Mouse (Mus musculus) hindbrain, embryonic 13.5 days (tissue): ENCODE measurements at regions not wholly inside any gene's neighbourhood (a gene's known extent, or its start where the extent isn't known, plus 50 kb on each side); places are given as distances from the start of the nearest gene placed in this dataset.
A peak's percentile ranks its signal among the peaks of the same experiment; 100 is the strongest.

Source experiments
- ATAC-seq: fragments of 200-750 bp; cut with Nextera tagmentation; 2 replicates; pipeline ENCODE4 v1.8.0; 2017; ENCODE audit warnings: moderate TSS enrichment; ENCODE audit not compliant: low FRiP score
- H3K27ac ChIP-seq: fragments of 300-500 bp; sonication (generic); 2 replicates; pipeline ENCODE4 v1.5.1; 2015; ENCODE audit warnings: inconsistent platforms, mild to moderate bottlenecking, moderate library complexity
- H3K27me3 ChIP-seq: fragments of 300-500 bp; sonication (generic); 2 replicates; pipeline ENCODE4 v1.6.1; 2015; ENCODE audit warnings: mild to moderate bottlenecking, inconsistent platforms
- H3K36me3 ChIP-seq: fragments of 300-500 bp; sonication (generic); 2 replicates; pipeline ENCODE4 v1.6.1; 2015; ENCODE audit warnings: mild to moderate bottlenecking, inconsistent platforms
- H3K4me1 ChIP-seq: fragments of 300-500 bp; sonication (generic); replicated peaks from 2 replicates; pipeline ENCODE4 v1.6.1; 2015; ENCODE audit warnings: inconsistent platforms
- H3K4me2 ChIP-seq: fragments of 300-500 bp; sonication (generic); 2 replicates; pipeline ENCODE4 v1.6.1; 2015; ENCODE audit warnings: inconsistent platforms, mild to moderate bottlenecking, moderate library complexity
- H3K4me3 ChIP-seq: fragments of 300-500 bp; sonication (generic); 2 replicates; pipeline ENCODE4 v1.5.1; 2015; ENCODE audit warnings: mild to moderate bottlenecking, inconsistent platforms
- H3K9ac ChIP-seq: fragments of 300-500 bp; sonication (generic); 2 replicates; pipeline ENCODE4 v1.6.1; 2015; ENCODE audit warnings: mild to moderate bottlenecking, inconsistent platforms
- H3K9me3 ChIP-seq: fragments of 300-500 bp; sonication (generic); 2 replicates; pipeline ENCODE4 v1.6.1; 2016; ENCODE audit warnings: inconsistent platforms
- WGBS: fragments of 180-500 bp; shearing (Covaris S2); methylation state at CpG from one replicate; pipeline ENCODE4 v1.1.7; 2015; 5-methylcytosine and 5-hydroxymethylcytosine counted together

DNA sequence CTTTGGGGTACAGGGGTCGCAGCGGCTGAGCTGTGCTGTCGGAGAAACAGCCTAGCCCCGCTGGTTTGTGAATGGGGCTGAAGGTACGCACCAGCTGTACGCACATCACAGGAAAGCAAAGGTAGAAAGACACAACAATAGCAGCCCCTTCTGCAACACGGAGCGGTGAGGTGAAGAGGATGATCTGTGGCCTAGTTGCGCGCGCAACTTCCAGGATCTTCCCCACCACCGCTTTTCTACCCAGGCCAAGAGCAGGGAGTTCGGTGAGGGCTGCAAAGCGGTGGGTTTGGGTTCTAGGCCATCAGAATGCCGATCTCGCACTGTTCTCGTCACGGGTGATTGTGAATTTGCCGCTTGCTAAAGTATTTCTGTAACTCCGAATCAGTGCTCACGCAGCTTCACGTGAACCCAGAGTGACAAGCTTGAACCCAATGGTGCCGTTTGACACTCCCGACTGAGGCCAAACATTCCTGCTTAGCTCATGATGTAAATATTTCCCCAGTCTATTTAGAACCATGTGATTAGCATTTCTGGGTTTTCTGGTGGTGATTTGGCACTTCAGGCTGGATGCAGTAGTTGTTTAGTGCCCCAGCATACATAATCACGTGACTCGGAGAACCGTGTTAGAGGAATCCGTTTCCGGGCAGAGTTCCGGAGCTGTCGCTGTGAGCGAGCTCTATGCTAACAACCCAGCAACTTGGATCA is 54.7 kb downstream of the Cryaa start:
- Histone ChIP-seq H3K27me3 (no peaks in the 10 kb centered on the region), H3K9ac (no peak overlapping the region), H3K4me2 (no peak overlapping the region), H3K27ac (no peak overlapping the region), H3K4me3 (no peak overlapping the region), H3K36me3 (no peaks in the 10 kb centered on the region), H3K9me3 (no peaks in the 10 kb centered on the region), H3K4me1 (0 out of 2 replicates have a peak, but pooled peaks cover 7% of the 10 kb centered on the region)
- ATAC-seq, result no peak
- 92% methylated on average over 32 of the region's 32 CpGs for WGBS

DNA sequence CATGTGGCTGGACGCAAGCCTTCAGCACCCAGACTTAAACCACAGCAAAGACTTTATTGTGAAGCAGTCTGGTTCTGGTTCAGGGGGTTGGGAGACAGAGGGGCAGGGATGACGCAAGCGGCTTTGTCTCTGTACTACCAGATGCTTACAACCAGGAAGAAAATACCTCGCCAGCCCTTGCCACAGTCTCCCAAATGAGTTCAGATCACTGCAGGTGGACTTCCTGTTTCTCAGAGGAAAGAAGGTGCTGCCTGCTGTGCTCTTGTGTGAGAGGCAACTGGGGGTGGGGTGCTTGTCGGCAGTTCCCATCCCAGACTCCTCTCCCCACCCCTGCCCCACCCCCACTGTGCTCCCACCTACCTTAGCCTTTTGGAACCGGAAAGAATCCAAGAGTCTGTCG is 56.9 kb downstream of the Cryaa start:
- 43% methylated on average over 7 of the region's 7 CpGs for WGBS
- ATAC-seq, result no peak

DNA sequence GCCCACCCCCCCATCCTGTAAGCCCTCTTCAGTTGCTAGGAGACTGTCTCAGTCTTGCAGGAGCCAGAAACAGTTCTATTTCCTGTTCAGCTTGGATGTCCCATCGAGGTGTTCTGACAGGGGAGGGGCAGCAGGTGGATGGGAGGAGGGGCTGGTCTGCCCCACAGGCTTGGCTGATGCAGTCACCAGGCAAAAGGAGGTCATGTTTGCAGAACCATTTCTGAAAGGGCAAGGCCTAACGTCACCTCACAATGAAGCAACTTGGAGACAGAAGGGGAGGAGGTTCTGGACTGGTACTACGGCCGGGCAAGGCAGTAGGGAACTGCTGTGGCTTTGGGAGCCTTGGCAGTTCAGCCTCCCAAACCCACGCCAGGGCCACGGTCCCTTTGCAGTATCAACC is 59.1 kb downstream of the Cryaa start:
- H3K36me3 ChIP-seq, result no peaks in the 10 kb centered on the region
- no peak overlapping the region for H3K4me2 ChIP-seq
- no peak for ATAC-seq
- H3K4me3 ChIP-seq, result no peak overlapping the region
- 84% methylated on average over 6 of the region's 6 CpGs for WGBS
- no peak overlapping the region for H3K9ac ChIP-seq
- no peaks in the 10 kb centered on the region for H3K4me1 ChIP-seq
- H3K9me3 ChIP-seq, result no peaks in the 10 kb centered on the region
- no peaks in the 10 kb centered on the region for H3K27me3 ChIP-seq
- no peak overlapping the region for H3K27ac ChIP-seq

More for the DNA sequence above, 56.9 kb downstream of the Cryaa start:
- no peaks in the 10 kb centered on the region for H3K27me3 ChIP-seq
- no peak overlapping the region for H3K4me3 ChIP-seq
- H3K4me1 ChIP-seq, result no peaks in the 10 kb centered on the region
- no peaks in the 10 kb centered on the region for H3K9me3 ChIP-seq
- H3K27ac ChIP-seq, result no peak overlapping the region
- no peak overlapping the region for H3K9ac ChIP-seq
- no peak overlapping the region for H3K4me2 ChIP-seq
- no peaks in the 10 kb centered on the region for H3K36me3 ChIP-seq

DNA sequence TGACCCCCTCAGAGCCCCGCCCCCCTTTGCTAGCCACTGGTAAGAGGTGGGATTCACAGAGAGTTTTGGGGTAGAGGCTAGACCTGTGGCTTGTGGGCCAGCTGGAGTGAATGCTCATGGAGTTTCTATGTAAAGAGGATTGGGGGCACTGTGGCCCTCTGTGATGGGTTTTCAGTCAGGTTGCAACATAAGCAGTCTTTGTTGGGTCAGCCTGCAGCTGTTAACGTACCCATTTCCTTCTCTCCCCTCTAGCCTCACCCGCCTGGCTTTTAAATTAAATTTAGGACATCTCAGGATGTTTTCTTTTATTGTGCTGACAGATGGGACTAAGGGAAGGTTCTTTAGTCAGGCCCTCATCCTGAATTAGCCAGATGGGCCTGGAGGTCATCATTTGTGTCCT is 60.6 kb downstream of the Cryaa start:
- no peak overlapping the region for H3K27ac ChIP-seq
- no peak overlapping the region for H3K4me2 ChIP-seq
- no peaks in the 10 kb centered on the region for H3K9me3 ChIP-seq
- no peak for ATAC-seq
- H3K27me3 ChIP-seq, result no peaks in the 10 kb centered on the region
- no peaks in the 10 kb centered on the region for H3K4me1 ChIP-seq
- no peak overlapping the region for H3K9ac ChIP-seq
- no peaks in the 10 kb centered on the region for H3K36me3 ChIP-seq
- H3K4me3 ChIP-seq, result no peak overlapping the region
- WGBS, result 65% methylated on average over 3 of the region's 3 CpGs

GRCm38 (mm10) chr17:31739586-31739985 is 62.0 kb downstream of the Cryaa start:
- no peak overlapping the region for H3K27ac ChIP-seq
- H3K9ac ChIP-seq, result no peak overlapping the region
- no peaks in the 10 kb centered on the region for H3K9me3 ChIP-seq
- no peaks in the 10 kb centered on the region for H3K27me3 ChIP-seq
- H3K4me3 ChIP-seq, result no peak overlapping the region
- H3K4me1 ChIP-seq, result no peaks in the 10 kb centered on the region
- no peaks in the 10 kb centered on the region for H3K36me3 ChIP-seq
- no peak overlapping the region for H3K4me2 ChIP-seq
- 55% methylated on average over 11 of the region's 11 CpGs for WGBS
- no peak for ATAC-seq

DNA sequence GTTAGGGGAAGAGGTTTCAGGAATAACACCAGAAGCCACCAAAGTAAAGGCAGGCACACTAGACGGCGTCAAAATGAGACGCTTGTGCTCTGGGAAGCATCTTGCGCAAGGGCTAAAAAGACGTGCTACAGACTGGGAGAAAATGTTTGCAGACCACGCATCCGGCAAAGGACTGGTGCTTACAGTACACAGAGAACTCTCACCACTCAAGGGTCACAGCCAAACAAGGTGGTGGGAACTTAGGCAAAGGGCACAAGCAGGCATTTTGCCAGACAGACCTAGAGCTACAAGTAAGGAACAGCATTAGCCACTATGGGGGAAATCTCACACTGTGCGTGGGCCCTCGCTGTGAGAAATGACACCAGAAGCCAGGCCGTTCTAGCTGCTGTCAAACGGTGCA is 62.5 kb downstream of the Cryaa start:
- Histone ChIP-seq H3K27ac (no peak overlapping the region), H3K36me3 (no peaks in the 10 kb centered on the region), H3K27me3 (no peaks in the 10 kb centered on the region), H3K9ac (no peak overlapping the region), H3K9me3 (no peaks in the 10 kb centered on the region), H3K4me1 (no peaks in the 10 kb centered on the region), H3K4me3 (no peak overlapping the region), H3K4me2 (no peak overlapping the region)
- WGBS, result 79% methylated on average over 11 of the region's 11 CpGs
- ATAC-seq, result no peak

GRCm38 (mm10) chr17:31743656-31744055 is 66.0 kb downstream of the Cryaa start:
- peaks cover 13% of the 10 kb centered on the region for H3K4me1 ChIP-seq
- H3K4me2 ChIP-seq, result no peak overlapping the region
- no peak for ATAC-seq
- no peaks in the 10 kb centered on the region for H3K36me3 ChIP-seq
- no peak overlapping the region for H3K27ac ChIP-seq
- H3K27me3 ChIP-seq, result no peaks in the 10 kb centered on the region
- WGBS, result 93% methylated on average over 4 of the region's 4 CpGs
- H3K9me3 ChIP-seq, result no peaks in the 10 kb centered on the region
- H3K4me3 ChIP-seq, result no peak overlapping the region
- no peak overlapping the region for H3K9ac ChIP-seq

DNA sequence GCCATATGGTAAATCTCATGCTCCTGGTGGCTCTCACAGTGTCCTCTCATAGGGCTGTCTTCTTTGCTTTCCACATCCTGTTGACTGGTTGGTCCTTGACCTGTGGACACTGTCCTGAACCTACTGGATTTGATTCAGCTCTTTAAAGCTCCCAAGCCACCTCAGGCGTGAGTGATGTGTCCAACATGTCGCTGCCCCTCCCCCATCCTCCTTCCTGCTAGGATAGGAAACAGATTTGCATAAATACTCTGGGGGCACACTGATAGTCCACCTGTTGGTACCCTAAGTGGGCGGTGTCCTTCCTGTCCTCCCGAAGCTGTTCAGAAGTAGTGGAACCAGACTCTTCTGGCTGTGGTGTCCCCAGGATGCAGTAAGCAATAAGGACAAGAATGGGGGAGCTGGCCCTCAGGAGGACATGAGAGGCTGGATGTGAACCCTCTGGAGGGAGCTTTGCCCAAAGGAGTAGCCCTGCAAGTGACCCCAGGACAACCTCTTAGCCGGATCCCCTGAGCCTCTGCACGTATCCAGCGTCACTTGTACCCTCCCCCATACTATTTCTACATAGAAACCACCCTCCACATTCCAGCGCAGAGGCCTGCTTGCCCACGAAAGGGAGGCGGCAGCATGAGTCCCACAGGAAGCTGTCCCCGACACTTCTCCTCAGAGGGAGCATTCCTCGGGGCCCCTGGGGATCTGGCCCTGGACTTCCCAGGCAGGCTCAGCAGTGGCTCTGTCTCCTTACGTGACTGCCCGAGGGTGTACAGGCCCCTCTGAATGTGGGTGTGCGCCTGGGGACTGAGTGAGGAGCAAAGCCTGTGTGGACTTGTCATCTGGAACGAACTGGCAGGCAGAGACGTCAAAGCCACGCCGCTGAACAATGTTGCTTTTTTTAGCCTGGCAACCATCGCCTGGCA is 68.8 kb downstream of the Cryaa start:
- 51% methylated on average over 20 of the region's 20 CpGs for whole genome bisulfite sequencing
- H3K9ac ChIP-seq, result peak overlapping the region; percentile 24; the same call in 1 of the 2 replicates
- no peak overlapping the region for H3K4me2 ChIP-seq

GRCm38 (mm10) chr17:31747563-31747962 is 70.0 kb downstream of the Cryaa start:
- Histone ChIP-seq H3K27me3 (peaks cover 2% of the 10 kb centered on the region; the same call in 1 of the 2 replicates), H3K9ac (no peak overlapping the region), H3K4me2 (no peak overlapping the region), H3K4me3 (no peak overlapping the region), H3K27ac (no peak overlapping the region), H3K9me3 (no peaks in the 10 kb centered on the region), H3K4me1 (peaks cover 13% of the 10 kb centered on the region), H3K36me3 (no peaks in the 10 kb centered on the region)
- no peak for ATAC-seq
- WGBS, result 89% methylated on average over 2 of the region's 2 CpGs

More for the DNA sequence above, 68.8 kb downstream of the Cryaa start:
- no peak overlapping the region for H3K4me3 ChIP-seq
- no peaks in the 10 kb centered on the region for H3K36me3 ChIP-seq
- H3K27me3 ChIP-seq, result peaks cover 2% of the 10 kb centered on the region; the same call in 1 of the 2 replicates
- no peak for ATAC-seq
- H3K27ac ChIP-seq, result no peak overlapping the region
- no peaks in the 10 kb centered on the region for H3K9me3 ChIP-seq
- H3K4me1 ChIP-seq, result peaks cover 13% of the 10 kb centered on the region

- WGBS, result 85% methylated on average over 2 of the region's 2 CpGs
- Histone ChIP-seq H3K4me2 (no peak overlapping the region), H3K27me3 (peaks cover 2% of the 10 kb centered on the region; the same call in 1 of the 2 replicates), H3K9me3 (no peaks in the 10 kb centered on the region), H3K36me3 (no peaks in the 10 kb centered on the region), H3K27ac (no peak overlapping the region), H3K4me1 (peaks cover 13% of the 10 kb centered on the region), H3K4me3 (no peak overlapping the region), H3K9ac (no peak overlapping the region)
- ATAC-seq, result no peak
These were observed 70.6 kb downstream of the Cryaa start for GRCm38 (mm10) chr17:31748158-31748557.

- H3K9me3 ChIP-seq, result no peaks in the 10 kb centered on the region
- no peak overlapping the region for H3K4me2 ChIP-seq
- H3K4me1 ChIP-seq, result peaks cover 13% of the 10 kb centered on the region
- no peak overlapping the region for H3K9ac ChIP-seq
- H3K27ac ChIP-seq, result no peak overlapping the region
- no peak overlapping the region for H3K4me3 ChIP-seq
- H3K36me3 ChIP-seq, result no peaks in the 10 kb centered on the region
- no peak for ATAC-seq
- WGBS, result 84% methylated on average over 6 of the region's 6 CpGs
- H3K27me3 ChIP-seq, result peaks cover 2% of the 10 kb centered on the region; the same call in 1 of the 2 replicates
These were observed 71.4 kb downstream of the Cryaa start for GRCm38 (mm10) chr17:31748971-31749370.

- peaks cover 12% of the 10 kb centered on the region for H3K4me1 ChIP-seq
- H3K4me2 ChIP-seq, result no peak overlapping the region
- 64% methylated on average over 2 of the region's 2 CpGs for WGBS
- no peak overlapping the region for H3K27ac ChIP-seq
- no peaks in the 10 kb centered on the region for H3K36me3 ChIP-seq
- peaks cover 6% of the 10 kb centered on the region for H3K9me3 ChIP-seq
- H3K4me3 ChIP-seq, result no peak overlapping the region
- no peak overlapping the region for H3K9ac ChIP-seq
- no peak for ATAC-seq
- H3K27me3 ChIP-seq, result peaks cover 2% of the 10 kb centered on the region; the same call in 1 of the 2 replicates
These were observed 73.7 kb downstream of the Cryaa start for GRCm38 (mm10) chr17:31751262-31751661.
